Mouse (Mus musculus): Measurements from ENCODE around the gene Ddb1.

Ddb1 gene

DNA sequence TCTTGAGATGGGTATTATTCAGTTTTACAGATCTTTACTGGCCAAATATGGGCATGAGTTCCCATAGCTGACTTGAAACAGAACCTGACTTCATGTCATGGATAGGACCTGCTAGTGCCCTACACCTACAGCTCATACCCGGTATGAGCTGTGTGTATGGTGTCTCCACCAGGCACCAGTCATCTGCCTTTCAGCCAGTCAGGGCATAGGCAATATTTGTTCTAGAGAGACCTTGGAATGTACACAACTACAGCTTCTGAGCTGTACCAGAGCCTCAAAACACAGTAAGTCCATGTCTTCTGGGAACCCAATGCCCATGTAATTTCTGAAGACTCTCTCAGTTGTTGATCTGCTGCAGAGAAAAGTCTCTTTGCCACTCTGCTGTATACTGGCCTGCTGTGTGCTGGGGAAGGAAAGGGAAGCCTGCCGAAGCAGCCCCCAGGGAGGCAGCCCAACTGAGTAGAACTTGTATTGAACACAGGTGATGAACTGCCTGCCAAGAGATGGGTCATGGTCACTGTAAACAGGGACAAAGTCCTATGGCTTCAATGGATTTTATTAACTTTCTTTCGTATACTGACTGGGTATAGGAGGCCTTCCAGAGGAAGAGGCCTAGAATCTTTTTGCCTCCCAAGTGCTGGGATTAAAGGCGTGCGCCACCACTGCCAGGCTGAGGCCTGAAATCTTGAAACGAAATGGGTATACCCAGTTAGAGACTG lies 13.3 kb upstream of the Ddb1 start:
- DNase-seq = no peak

DNA sequence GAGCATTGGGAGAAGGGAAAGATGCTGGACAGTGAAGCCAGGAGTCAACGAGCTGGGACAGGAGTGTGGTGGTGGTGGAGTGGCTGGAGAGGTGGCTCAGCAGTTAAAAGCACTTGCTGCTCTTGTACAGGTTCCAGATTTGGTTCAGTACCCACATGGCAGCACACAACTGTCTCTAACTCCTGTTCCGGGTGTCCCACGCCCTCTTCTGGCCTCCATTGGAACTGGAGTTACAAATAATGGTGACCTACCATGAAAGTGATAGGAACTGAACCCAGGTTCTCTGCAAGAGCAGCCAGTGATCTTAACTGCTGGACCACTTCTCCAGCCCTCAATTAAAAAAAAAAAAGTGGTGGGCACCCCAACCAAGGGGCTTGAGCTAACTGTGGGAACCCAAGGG lies 6.9 kb upstream of the Ddb1 start:
- no peak for DNase-seq

DNA sequence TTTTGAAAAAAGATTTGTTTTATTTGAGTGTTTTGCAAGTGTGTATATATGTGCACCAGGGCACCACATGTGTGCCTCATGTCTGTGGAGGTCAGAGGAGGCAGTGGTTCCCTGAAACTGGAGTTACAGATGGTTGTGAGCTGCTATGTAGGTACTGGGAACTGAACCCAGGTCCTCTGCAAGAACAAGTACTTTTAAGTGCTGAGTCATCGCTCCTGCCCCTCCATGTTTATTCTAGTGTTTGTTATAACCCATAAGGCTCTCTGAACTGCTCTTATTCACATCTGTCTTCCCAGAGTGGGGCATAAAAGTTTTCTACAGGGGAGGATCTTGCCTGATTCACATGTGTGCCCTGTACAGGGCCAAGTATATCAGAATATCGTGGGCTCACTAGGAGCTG lies 5.5 kb upstream of the Ddb1 start:
- DNase-seq = no peak

DNA sequence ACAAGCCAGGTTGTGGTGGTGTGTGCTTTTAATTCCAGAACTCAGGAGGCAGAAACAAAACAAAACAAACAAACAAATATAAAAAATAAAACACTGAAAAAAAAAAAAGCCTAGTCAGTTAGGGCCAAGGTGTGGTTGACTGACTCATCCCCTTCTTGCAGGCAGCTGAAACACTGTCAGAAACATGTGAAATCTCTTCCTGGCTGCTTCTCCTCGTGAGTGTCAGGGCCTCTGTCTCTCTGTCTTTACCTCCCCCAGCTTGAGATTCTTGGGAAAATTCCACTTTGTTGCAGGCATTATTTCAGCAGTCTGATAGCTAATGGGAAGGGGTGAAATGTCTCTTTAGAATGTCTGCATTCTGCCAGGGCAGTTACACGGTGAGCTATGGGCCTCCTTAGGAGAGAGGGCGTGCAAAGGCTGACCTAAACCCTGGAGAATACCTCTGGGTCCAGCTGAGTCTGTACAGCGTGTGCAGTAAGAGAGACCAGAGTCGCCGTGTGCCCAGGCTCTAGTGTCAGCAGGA lies 2.8 kb upstream of the Ddb1 start:
- no peak for DNase-seq

DNA sequence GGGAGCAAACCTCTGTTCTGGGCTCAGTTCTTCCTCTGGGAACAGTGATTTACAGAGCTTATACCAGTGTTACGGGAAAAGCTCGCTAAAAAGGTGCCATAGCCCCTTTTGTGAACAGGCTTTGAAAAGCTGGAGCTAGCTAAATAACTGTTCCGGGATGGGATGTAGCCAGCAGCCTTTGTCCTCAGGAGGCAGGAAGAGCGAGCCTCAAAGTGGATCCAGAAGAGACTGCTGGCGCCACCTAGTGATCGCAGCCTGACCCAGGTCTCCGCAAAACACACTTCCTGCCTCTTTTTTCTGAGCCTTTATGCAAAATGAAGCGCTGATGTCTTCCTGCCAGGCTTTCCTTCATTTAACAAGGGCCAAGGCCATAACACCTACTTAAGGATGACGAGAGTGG lies 2.3 kb upstream of the Ddb1 start:
- DNase-seq = peak; percentile 85

DNA sequence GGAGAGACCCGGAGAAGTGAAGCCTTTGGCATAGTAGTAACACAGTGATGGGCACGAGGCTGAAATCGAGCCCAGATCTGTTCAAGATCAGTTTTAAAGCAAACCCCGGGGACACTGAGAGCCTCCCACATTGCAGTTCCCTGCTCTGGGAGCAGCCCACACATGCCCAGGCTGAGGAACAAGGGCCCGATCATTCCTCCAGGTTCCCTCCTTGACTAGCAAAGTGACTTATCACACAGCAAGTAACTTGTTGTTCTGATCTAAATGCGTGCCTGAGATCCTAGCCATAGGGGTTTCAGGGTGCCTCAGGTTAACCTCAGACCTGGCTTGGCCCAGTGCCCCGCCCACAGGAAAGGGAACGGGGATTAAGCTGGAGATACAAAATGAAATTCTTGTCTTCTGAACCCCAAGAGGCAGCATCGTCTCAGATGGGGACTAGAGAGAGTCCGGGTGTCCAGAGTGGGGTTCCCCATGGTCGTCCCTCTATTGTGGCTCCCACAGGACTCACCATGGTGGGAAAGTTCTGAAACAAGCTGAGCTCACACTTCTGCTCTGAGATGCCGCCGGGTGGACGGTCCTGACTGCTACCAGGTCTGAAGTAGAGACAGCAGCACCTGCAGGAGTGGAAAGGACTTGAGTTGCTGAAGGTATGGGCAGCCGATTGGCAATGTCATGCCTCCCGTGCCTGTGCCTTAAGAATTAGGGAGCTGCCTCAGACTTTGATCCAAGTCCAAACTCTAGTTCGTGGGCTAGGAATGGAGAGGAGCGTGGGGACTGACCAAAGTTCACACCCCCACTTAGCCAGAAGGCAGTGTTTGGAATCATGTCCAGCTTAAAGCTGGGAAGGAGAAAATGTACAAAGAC lies 1.2 kb upstream of the Ddb1 start:
- DNase-seq = peak; percentile 58

DNA sequence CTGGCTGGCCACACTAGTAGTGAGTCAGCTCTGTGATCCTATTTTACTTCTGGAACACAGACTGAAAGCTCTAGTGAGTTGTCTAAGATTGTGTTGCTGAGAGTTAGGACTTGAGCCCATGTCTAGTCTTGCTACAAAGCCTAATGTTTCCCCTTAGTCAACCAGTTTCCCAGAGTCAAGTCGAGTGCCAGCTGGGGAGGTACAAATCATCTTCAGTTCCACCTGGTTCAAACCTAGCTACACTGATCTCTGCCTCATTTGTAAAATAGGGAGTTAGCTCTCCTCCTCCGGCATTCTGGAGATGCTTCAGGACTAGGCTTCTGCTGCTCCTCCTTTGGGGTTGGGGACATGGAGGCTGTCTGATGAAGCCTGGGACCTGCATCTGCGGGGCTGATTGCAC lies 593 bp upstream of the Ddb1 start:
- peak; percentile 26 for DNase-seq

DNA sequence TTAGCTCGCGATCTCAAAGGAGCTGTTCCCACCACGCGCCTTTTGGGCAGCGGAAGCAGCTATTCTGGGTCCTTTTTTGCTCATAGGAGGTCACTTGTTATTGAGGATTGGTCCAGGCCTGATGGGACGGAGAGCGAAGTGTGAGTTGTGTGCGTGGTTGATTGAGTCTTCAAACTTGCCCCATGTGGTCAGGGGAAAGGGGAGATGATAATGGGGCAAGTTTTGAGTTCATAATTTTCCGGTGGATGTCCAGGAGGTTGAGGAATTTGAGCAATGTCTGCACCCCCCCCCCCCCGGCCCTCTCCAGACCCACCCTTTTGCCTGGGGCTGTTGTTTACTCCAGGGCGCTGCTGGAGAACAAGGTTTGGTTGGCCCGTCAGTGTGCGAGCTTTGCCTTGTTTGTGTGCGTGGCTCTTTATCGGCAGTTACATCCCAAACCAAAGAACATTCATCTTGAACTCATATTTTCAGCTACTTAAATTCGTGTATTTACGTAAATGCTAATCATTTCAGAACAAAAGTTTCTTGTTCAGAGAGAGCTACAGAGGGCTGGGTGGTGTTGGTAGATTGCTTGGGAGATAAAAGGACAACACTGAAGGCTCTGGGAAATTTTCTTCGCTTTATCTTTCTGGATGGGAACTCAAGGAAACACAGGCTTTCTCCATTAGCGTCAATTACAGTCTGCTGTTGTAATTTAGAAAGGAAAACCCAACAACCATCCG lies 935 bp downstream of the Ddb1 start:
- DNase-seq = no peak

DNA sequence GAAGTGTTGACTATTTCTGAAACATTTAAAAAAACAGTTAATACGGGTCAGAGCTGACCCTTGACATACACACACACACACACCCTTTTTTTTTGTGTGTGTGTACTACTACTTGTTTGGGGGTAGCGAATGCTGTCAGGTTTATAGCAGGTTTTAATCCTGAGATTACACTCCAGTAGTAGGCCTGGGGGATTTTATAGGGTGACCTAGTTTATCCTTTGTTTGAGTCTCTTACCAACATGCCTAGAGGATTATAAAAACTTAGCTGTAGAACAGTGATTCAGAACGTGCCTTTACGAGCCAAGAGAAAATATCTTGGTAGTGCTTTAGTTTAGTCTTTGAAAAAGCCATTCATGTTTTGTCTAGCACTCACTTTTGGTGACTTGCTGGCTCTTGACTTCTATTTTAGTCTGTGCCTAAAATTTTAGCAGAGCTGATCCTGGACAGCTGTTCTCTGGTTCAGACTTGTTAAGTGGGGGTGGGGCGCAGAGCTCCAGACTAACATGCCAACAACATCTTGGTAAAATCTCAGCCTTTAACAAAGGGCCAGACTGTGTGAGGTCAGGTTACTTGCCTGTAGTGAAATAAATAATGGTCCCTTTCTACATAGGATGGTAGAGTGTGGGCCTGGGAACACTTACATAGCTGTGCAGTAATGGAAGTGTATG lies 3.6 kb downstream of the Ddb1 start:
- DNase-seq = no peak

DNA sequence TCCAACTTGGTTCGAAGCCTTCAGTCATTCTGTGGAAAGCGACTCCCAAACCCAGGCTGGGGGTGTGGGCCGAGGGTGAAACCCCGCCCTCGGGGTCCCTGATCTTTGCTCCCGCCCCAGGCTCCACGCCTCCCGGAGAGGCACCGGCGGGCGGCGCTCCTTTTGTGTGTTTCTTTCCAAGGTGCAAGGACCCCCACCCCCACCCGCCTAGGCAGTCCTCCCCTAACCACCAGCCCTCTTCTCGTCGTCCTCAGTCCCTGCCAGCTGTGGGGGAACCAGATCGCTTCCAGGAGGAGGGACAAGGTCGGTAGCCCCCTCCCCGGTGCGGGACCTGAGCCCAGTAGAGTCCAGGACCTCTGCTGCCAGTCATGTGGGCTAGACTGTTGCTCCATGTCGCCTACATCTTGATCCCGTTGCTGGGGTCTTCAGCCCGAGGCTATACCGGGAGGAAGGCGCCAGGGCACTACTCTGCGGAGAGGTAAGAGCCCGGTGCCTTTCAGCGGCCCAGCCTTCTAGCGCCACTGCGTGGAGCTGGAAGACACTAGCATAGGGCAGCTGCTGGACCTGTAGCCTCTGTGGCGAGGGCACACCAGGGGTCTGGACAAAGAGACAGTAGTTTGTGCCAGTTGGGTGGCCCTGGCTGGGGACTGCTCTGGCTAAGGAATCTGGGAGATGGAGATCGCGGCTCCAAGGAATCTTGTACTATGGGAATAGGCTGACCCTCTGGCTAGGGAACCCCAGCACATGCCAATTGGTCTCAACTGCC lies 29.2 kb downstream of the Ddb1 start, which contains the start of gene Vwce:
Vwce (plus strand) TSS at position 108 of the 766 bp plus-strand sequence.
- DNase-seq = peak; percentile 57

DNA sequence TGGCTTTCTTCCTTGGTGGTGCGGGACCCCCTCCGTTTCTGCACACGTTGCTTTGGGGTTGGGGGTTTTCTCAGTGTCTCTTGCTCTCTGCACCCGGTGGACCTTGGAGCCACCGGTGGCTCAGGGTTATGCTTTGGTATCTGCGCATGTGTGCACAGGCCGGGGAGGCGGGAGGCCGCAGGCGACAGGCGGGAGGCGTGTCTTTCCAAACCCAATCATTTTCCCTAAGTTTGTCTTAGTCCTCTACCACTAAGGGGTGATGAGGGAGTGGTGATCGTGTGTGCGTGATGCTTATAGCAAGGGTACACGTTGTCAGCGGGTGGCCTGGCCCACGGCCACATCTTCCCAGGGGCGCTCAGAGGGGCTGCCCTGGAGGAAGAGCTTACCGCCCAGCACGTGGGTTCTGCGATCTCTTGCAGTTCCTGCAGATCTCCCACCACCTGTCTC lies 29.8 kb downstream of the Ddb1 start:
- peak; percentile 67 for DNase-seq

DNA sequence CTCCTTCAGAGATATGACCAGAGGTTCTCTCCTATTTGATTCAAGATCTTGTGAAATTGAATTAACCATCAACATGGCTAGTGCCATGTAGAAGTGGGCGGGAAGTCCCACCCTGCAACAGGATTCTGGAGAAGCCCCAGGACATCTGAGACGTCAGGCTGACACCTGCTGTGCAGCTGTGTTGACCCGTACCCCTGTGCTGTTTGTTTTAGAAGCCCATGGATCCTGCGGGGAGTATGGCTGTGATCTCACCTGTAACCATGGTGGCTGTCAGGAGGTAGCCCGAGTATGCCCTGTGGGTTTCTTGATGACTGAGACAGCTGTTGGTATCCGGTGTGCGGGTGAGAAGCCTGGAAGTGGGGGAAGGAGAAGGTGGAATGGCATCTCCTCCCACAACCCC lies 32.7 kb downstream of the Ddb1 start:
- DNase-seq = no peak

DNA sequence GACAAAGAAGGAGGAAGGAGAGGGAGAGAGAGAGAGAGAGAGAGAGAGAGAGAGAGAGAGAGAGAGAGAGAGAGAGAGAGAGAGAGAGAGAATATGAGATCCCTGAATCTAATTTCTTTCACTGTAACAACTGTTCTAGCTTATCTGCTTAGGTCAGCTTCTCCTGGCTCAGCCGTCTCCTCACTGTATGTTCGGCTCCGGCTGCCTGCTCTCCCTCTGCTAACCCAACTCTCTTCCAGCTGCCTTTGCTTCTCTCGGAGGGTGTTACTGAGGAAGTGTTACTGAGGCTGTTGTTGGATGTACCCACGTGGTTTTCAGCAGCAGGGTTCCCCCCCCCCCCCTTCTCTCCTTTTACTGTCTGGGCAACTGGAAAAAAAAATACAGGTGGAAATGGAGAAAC lies 35.0 kb downstream of the Ddb1 start:
- no peak for DNase-seq

DNA sequence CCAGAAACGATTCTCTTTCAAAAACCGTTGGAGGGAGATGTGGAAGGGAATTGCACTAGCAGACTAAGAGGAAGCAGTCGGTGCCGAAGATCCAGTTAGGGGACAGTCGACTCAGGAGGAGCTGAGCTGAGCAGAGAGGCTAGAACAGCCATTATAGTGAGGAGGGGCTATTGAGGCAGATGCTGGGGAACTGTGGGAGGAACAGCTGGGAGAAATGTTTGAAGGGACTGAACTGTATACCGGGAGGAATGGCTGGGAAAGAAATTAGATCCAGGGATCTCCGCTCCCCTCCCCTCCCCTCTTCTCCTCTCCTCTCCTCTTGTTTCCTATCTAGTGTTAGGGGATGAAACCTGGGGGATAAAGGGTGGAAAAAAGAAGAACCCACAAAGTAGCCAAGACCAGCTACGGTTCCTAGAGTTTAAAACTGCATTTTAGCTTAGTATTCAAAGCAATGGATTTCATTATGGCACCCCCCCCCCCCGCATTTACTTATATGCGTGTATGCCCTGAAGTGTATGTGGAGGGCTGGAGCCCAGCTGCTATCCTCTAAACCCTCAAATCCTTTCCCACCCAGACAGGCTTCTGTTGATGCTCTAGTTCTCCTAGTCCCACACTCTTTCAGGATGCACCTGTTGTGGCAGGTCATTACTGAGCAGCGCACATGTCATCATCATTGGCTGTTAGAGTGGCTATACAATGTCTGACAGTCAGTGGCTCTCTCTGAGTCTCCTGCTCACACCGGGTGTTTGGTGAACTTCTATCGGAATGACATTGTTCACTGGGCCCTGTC lies 35.7 kb downstream of the Ddb1 start:
- DNase-seq = no peak

DNA sequence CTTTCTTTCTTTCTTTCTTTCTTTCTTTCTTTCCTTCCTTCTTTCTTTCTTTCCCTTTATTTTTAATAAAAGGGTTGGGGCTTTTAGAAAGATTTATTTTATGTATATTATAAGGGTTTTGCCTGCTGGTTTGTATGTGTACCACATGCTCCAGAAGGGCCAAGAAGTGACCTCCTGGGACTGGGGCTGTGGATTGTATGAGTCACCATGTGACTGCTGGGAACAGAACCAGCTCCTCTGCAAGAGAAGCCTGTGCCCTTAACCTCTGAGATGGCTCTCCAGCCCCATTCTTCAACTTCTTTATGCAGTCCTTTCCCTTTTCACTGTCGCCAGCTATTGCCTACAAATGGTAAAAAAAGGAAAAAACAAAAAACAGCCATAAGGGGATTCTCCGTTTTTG lies 40.5 kb downstream of the Ddb1 start:
- DNase-seq = no peak

DNA sequence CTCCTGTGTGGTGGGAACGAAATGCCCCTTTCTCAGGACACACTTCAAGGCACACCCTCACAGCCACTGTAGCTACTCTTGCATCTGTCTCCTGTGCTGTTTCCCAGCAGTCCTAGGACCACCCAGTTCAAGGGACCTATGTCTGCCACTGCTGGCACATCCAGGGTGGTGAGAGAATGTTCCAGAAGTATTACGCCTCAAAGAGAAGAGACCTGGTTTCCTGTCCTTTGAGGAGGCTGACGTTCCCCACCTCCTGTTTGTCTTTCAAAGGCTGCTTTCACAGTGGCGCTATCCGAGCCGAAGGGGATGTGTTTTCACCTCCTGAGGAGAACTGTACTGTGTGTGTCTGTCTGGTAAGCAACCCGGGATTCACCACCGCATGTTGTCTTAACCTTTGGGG lies 43.0 kb downstream of the Ddb1 start:
- no peak for DNase-seq

DNA sequence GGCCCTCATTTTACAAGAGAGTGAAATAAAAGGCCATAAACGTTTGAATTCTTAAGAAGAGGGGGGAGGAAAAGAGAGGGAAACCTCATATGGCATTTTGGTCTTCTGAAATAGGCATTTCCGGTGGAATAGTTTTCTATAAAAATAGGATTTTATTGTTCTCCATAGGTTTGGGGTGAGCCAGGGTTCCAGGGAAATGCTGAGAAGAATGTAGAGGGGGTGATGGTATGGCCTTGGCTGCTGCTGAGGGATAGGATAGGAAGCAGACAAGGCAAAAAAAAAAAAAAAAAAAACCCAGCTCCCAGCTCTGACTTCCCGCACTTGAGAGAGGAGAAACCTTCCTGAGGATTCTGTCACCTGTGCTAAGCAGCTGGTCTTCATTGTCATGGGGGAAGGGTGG lies 50.9 kb downstream of the Ddb1 start:
- DNase-seq = no peak

DNA sequence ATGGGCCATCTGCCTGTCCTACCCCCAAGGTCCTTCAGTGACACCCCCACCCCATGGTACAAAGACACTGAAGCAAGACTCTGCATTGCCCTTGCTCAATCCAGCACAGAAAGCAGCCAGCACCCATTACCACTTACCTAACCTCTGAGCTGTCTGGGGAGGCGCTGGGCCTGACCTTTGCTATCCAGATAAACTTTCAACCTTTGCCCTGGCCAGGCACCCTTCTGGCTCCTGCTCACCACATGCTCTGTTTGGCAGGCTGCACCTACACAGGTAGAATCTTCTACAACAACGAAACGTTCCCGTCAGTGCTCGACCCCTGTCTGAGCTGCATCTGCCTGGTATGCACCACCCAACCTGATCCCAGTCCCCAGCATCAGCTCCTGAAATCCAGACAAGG lies 52.6 kb downstream of the Ddb1 start:
- no peak for DNase-seq

DNA sequence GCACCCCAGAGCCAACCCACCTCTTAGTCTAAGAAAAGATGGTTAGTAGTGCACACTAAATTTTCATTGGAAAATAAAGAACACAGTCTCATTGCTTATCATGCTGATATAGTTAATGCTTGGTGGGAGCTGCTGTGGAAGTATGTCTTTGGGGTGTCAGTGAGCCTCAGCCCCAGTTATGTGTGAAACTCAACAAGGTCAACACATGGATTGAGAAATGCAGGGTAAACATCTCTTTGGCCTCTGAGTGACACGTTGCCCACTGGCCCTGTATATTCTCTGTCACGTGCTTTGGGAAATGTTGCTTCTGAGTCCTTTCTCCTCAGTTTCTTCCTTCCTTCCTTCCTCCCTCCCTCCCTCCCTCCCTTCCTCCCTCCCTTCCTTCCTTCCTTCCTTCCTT lies 53.3 kb downstream of the Ddb1 start:
- DNase-seq = no peak

DNA sequence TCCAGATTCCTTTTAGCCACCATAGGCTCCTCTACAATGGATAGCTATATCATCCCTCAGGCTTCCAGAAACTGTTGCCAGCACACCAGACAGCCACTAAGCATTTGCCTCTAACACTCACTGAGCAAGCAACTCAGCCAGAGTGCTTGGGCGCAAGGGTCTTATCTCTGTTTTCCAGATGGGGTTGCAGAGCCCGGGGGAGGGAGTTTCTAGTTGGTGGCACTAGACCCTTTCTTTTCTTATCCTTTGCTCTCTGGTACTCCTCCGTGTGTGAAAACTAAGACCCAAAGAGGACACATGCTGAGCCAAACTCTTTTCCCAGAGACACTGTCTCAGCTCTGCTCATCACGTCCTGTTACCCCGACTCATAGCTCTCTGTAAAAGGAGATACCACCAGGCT lies 56.2 kb downstream of the Ddb1 start:
- no peak for DNase-seq

DNA sequence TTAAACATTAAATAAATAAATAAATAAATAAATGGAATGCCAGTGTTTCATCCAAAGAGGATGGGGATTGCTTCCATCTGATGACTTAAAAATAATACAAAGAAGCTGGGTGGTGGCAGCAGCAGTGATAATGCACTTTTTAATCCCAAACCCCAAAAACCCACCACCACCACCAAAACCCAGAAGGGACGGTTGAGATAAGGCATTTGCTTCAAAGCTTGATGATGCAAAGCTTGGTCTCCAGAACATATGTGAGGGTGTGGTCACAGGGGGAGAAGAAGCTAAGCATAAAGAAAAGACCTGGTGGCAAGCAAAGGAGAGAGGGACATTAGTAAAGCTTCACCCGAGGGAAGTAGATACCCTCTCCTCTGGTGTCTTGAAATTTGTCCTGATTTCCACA lies 56.8 kb downstream of the Ddb1 start:
- no peak for DNase-seq

Data from cerebellum, adult 11-12 months (tissue).